Mouse (Mus musculus) heart, adult 2 months (tissue): ENCODE data around the gene Pex7. TPM values are rescaled to one million over a fixed set of nuclear protein-coding genes. Genes with fewer than 3 reads are reported as not detected.
A peak's percentile ranks its signal among the peaks of the same experiment; 100 is the strongest.

Experiments
- DNase-seq, 2 experiments: peaks; one replicate each; pipeline ENCODE4 v3.0.0; 2021
- H3K27ac ChIP-seq: fragments of 200-600 bp; 2 replicates; pipeline ENCODE4 v1.8.1; 2022
- H3K27me3 ChIP-seq: fragments of 200-500 bp; 2 replicates; pipeline ENCODE4 v1.6.1; 2012; ENCODE audit warnings: mild to moderate bottlenecking, low read length, inconsistent platforms, mixed read lengths; ENCODE audit not compliant: control insufficient read depth, insufficient read depth
- H3K36me3 ChIP-seq: fragments of 200-500 bp; 2 replicates; pipeline ENCODE4 v1.6.1; 2012; ENCODE audit warnings: low read length, inconsistent platforms; ENCODE audit not compliant: control insufficient read depth, insufficient read depth
- H3K4me1 ChIP-seq: fragments of 200-500 bp; 2 replicates; pipeline ENCODE4 v1.6.1; 2011; ENCODE audit warnings: low read length; ENCODE audit not compliant: control insufficient read depth, insufficient read depth
- H3K4me3 ChIP-seq: fragments of 200-600 bp; 2 replicates; pipeline ENCODE4 v1.8.1; 2022
- H3K79me2 ChIP-seq: fragments of 200-500 bp; replicated peaks from 2 replicates; pipeline ENCODE4 v1.6.1; 2012; ENCODE audit warnings: mild to moderate bottlenecking, inconsistent platforms, low read length, moderate library complexity, mixed read lengths; ENCODE audit not compliant: control insufficient read depth, insufficient read depth
- H3K9ac ChIP-seq: fragments of 200-500 bp; 2 replicates; pipeline ENCODE4 v1.6.1; 2012; ENCODE audit warnings: low read depth, mild to moderate bottlenecking, control low read depth, inconsistent platforms, low read length, mixed read lengths
- CTCF ChIP-seq: fragments of 200-600 bp; IDR thresholded peaks from 2 replicates; pipeline ENCODE4 v1.8.1; 2022; ENCODE audit warnings: antibody characterized with exemption, mild to moderate bottlenecking, moderate library complexity
- EP300 ChIP-seq: fragments of 200-500 bp; IDR thresholded peaks from 2 replicates; pipeline ENCODE4 v1.6.1; 2011; ENCODE audit warnings: low read depth, low read length, control low read depth; ENCODE audit not compliant: insufficient read depth
- POLR2A ChIP-seq: fragments of 200-500 bp; IDR thresholded peaks from 2 replicates; pipeline ENCODE4 v1.6.1; 2011; ENCODE audit warnings: mild to moderate bottlenecking, low read depth, low read length, control low read depth; ENCODE audit not compliant: insufficient read depth
- WGBS: fragments of 180-500 bp; shearing (Covaris S2); methylation state at CpG from one replicate; pipeline ENCODE4 v1.1.7; 2018; 5-methylcytosine and 5-hydroxymethylcytosine counted together
- intact Hi-C: fragments of 180-260 bp; cut with DNase I; formaldehyde crosslinking; loops from one replicate; pipeline ENCODE4 v1.15.1; 2025
- polyA plus RNA-seq: library from polyadenylated mRNA; depleted of rRNA; stranded (reverse); fragments of >200 nt; gene quantifications from 2 replicates; pipeline ENCODE4 v1.2.3, GENCODE M21; 2012
- total RNA-seq, 2 experiments: library from RNA; stranded (reverse); gene quantifications; 2 replicates each; pipeline ENCODE4 v1.2.3; 2021

The Pex7 gene
- total and polyA plus RNA-seq, 3 experiments = 32.5 to 37.6 (median 32.8) TPM

- DNase-seq = peak; percentile 49 to 51
- 28% methylated on average over 1 of the region's 1 CpGs for WGBS
- Histone ChIP-seq H3K4me1 (no peaks in the 10 kb centered on the region; the same call in 1 of the 2 replicates), H3K4me3 (no peak overlapping the region), H3K9ac (no peak overlapping the region), H3K27me3 (no peaks in the 10 kb centered on the region), H3K36me3 (0 out of 2 replicates have a peak, but pooled peaks cover 2% of the 10 kb centered on the region), H3K79me2 (no peaks in the 10 kb centered on the region), H3K27ac (no peak overlapping the region)
- intact Hi-C loops = no loop called here
- TF ChIP-seq CTCF (peak; percentile 70), POLR2A (no peak), EP300 (0 out of 2 replicates have a peak, but pooled peaks have one; percentile 19)
Measured at GRCm38 (mm10) chr10:19915301-19915700, 7.8 kb upstream of the Pex7 start.

DNA sequence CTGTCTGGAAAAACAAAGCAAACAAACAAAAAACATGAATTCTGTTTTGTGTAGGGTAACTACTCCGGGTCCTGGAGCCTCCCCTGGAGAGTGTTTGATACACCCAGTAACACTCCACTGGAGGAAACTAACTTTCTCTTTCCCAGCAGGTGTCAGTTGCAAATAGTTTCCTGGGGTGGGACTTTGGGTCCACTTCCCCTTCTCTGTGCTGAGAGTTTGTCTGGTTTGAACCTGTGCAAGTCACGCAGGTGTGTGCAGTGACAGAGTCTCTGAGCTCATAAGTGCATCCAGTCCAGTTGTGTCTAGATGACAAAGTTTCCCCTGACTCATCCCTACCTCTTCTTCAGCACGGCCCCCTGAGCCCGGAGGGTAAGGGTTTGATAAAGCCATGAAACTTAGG, 6.3 kb upstream of the Pex7 start:
- no peak for TF ChIP-seq EP300
- TF ChIP-seq POLR2A = no peak
- no peak for TF ChIP-seq CTCF
- H3K4me3 ChIP-seq = no peak overlapping the region
- no peaks in the 10 kb centered on the region for H3K79me2 ChIP-seq
- H3K9ac ChIP-seq = no peak overlapping the region
- intact Hi-C loops = no loop called here
- DNase-seq = no peak
- no peaks in the 10 kb centered on the region; the same call in 1 of the 2 replicates for H3K4me1 ChIP-seq
- 81% methylated on average over 4 of the region's 4 CpGs for WGBS
- no peak overlapping the region for H3K27ac ChIP-seq
- no peaks in the 10 kb centered on the region for H3K27me3 ChIP-seq
- H3K36me3 ChIP-seq = 0 out of 2 replicates have a peak, but pooled peaks cover 2% of the 10 kb centered on the region

DNA sequence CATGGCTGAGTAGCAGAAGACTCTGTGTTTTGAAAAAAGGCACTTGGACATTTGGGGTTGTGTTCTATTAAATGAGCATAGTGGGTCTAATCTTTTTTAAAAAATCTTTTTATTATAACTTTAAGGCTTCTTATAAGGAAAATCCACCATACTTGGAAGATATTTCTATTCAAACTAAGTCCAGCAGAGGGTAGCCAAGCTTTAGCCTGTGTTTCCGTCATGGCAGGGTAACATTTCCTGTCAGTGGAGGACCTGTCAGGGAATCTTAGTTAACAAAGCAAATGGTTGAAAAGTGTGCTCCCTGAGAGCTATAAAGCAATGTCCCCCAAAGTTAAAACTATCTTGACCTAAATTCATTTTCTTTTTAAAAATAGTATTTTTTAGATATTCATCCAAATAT, 4.1 kb upstream of the Pex7 start:
- Histone ChIP-seq H3K36me3 (0 out of 2 replicates have a peak, but pooled peaks cover 2% of the 10 kb centered on the region), H3K4me3 (no peak overlapping the region), H3K9ac (no peak overlapping the region), H3K79me2 (no peaks in the 10 kb centered on the region), H3K27me3 (no peaks in the 10 kb centered on the region), H3K4me1 (peaks cover 1% of the 10 kb centered on the region), H3K27ac (no peak overlapping the region)
- TF ChIP-seq CTCF (peak; percentile 66), EP300 (no peak)
- intact Hi-C loops = loop anchor here (1.0 kb wide), 1 partner anchor 162 kb away; no protein-coding TSS in a partner anchor
- DNase-seq = no peak
- 4% methylated on average over 1 of the region's 1 CpGs for WGBS

- 62% methylated on average over 2 of the region's 2 CpGs for WGBS
- DNase-seq = no peak
- H3K4me3 ChIP-seq = no peak overlapping the region
- peaks cover 1% of the 10 kb centered on the region for H3K4me1 ChIP-seq
- intact Hi-C loops = no loop called here
- H3K9ac ChIP-seq = no peak overlapping the region
- no peak overlapping the region for H3K27ac ChIP-seq
- no peak for TF ChIP-seq CTCF
- no peak for TF ChIP-seq EP300
- TF ChIP-seq POLR2A = no peak
- H3K79me2 ChIP-seq = no peaks in the 10 kb centered on the region
- no peaks in the 10 kb centered on the region for H3K27me3 ChIP-seq
- no peaks in the 10 kb centered on the region for H3K36me3 ChIP-seq
Measured at GRCm38 (mm10) chr10:19910516-19910915, 3.0 kb upstream of the Pex7 start.

GRCm38 (mm10) chr10:19908076-19908475, 587 bp upstream of the Pex7 start:
- intact Hi-C loops = loop anchor here (2.0 to 10.0 kb wide), 2 partner anchors 217 to 313 kb away; partner anchors contain the start of gene Ifngr1
- Histone ChIP-seq H3K27me3 (no peaks in the 10 kb centered on the region), H3K79me2 (no peaks in the 10 kb centered on the region), H3K4me3 (no peak overlapping the region), H3K9ac (no peak overlapping the region), H3K27ac (no peak overlapping the region), H3K36me3 (no peaks in the 10 kb centered on the region), H3K4me1 (peaks cover 1% of the 10 kb centered on the region; the same call in 1 of the 2 replicates)
- 68% methylated on average over 2 of the region's 2 CpGs for WGBS
- DNase-seq = no peak
- TF ChIP-seq CTCF = no peak
- no peak for TF ChIP-seq POLR2A
- TF ChIP-seq EP300 = no peak

DNA sequence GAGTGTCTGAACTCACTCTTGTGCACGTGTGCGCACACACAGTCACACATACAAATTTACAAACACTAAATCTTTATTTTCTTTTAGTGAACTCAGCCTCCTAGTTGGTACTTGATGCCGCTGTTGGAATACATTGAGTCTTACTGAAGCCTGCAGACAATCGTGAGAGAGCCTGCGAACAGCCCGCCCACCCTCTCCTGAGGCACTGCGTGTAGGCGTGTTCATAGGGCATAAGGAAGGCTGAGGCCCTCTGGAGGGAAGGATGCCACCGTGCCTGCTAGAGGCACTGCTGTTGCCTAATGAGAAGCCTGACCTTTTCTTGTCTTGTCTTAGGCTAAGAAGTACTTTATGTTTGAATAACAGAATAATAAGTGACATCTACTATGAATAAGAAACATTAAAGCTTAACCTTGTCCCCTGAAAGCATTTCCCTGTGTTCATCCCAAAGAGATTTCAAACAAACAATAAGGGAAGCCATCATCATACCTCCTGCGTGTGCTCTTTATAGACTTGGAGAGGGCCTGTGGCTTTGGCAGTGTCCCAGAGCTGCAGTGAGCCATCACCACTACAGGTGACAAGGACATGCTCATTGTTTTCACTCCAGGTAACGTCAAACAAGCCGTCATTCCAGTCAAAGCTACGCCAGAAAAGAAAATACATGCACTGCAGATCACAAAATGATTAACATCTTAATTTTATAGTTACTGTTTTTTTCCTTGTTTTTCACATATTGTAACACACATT, 3.2 kb downstream of the Pex7 start:
- no peak overlapping the region for H3K27ac ChIP-seq
- H3K36me3 ChIP-seq = no peaks in the 10 kb centered on the region
- no peak overlapping the region for H3K9ac ChIP-seq
- no peak for DNase-seq
- 74% methylated on average over 13 of the region's 13 CpGs for WGBS
- TF ChIP-seq CTCF (no peak), EP300 (no peak), POLR2A (no peak)
- intact Hi-C loops = loop anchor here (10.0 kb wide), 1 partner anchor 309 kb away; the partner anchor contains the start of gene Ifngr1
- no peaks in the 10 kb centered on the region for H3K27me3 ChIP-seq
- no peak overlapping the region for H3K4me3 ChIP-seq
- H3K4me1 ChIP-seq = peaks cover 1% of the 10 kb centered on the region; the same call in 1 of the 2 replicates
- no peaks in the 10 kb centered on the region for H3K79me2 ChIP-seq
